Mouse (Mus musculus): ENCODE measurements around the gene Slc17a8. TPM values are rescaled to one million over a fixed set of nuclear protein-coding genes. Genes with fewer than 3 reads are reported as not detected.

Gene Slc17a8
- polyA plus RNA-seq, 1 experiment from 2014 or later: not detected

Other genes starting within 250 kb of the Slc17a8 start
- gene Gas2l3, start 177.3 kb downstream of the Slc17a8 start, polyA plus RNA-seq (2015; fragmentation: Nextera tagmentation; extraction: Ambion mirVana): 14.5 and 15.5 TPM in 2 replicates
- gene Nr1h4, start 87.7 kb downstream of the Slc17a8 start, polyA plus RNA-seq (2015; fragmentation: Nextera tagmentation; extraction: Ambion mirVana): 0.34 TPM in 1 of 2 replicates, not detected in the other
- 8.6 and 9.5 TPM in 2 replicates for gene Scyl2, start 65.0 kb upstream of the Slc17a8 start, polyA plus RNA-seq (2015; fragmentation: Nextera tagmentation; extraction: Ambion mirVana)
- gene Actr6, start 111.0 kb upstream of the Slc17a8 start, polyA plus RNA-seq (2015; fragmentation: Nextera tagmentation; extraction: Ambion mirVana): 43.7 and 47.2 TPM in 2 replicates
- gene Uhrf1bp1l, start 123.7 kb upstream of the Slc17a8 start, polyA plus RNA-seq (2015; fragmentation: Nextera tagmentation; extraction: Ambion mirVana): 22.9 and 23.1 TPM in 2 replicates